10 mouse cellular contexts compared by ENCODE assay signal in the genomic region with DNA sequence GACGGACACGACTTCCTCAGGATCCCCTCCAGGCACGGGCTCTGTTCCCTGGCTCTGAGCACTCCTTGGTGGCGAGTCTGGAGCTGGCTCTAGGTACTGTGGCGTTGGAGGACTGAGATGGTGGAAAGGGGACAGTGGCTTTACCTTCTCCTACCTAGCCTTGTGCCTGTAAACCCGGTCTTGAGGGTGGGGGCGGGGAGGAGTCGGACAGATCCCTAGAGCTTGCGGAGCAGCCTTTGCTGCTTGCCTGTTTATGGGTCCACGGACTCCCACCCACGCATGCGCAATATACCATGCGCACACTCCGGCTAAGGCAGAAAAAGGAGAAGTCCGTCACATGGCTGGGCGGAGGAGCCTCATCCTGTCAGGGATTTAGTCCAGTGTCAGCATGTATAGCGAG. TPM values are rescaled to one million over a fixed set of nuclear protein-coding genes. Genes with fewer than 3 reads are reported as not detected.
A peak's percentile ranks its signal among the peaks of the same experiment; 100 is the strongest.
DNase-seq lines count a peak whose midpoint lies in the region; ATAC-seq and TF ChIP-seq lines count a peak whose summit lies in the region.
"Had no signal": no experiment of that assay in that cellular context is flagged by ENCODE, and none has a peak within 500 bp of the region (broad histone marks: within the 10 kb centered on the region; RNA-seq: fewer than 3 reads in every experiment).

No protein-coding gene starts in this region.

- 0 out of 2 replicates have a peak, but pooled peaks have one; percentile 42 for ATAC-seq in kidney, embryonic 16.5 days (ENCODE audit: low FRiP score, low TSS enrichment)
- ATAC-seq in kidney, embryonic 14.5 days (ENCODE audit: low FRiP score, low TSS enrichment): no peak
- no peak for ATAC-seq in erythroblast, adult 5-6 weeks (replicated peaks; ENCODE audit: low FRiP score, poor library complexity, severe bottlenecking)

- H3K4me1 ChIP-seq in kidney, embryonic 16.5 days (ENCODE audit: insufficient read depth, low read length): peaks cover 8% of the 10 kb centered on the region; the same call in 1 of the 2 replicates
- H3K4me1 ChIP-seq in kidney, embryonic 14.5 days (ENCODE audit: control insufficient read depth, insufficient read depth, low read length): no peaks in the 10 kb centered on the region
- no peaks in the 10 kb centered on the region; the same call in 1 of the 2 replicates for H3K4me1 ChIP-seq in bone marrow, adult 2 months (ENCODE audit: control insufficient read depth, insufficient read depth, low read length)

- WGBS in kidney, embryonic 16.5 days: 61% methylated on average over 17 of the region's 17 CpGs
- 65% methylated on average over 17 of the region's 17 CpGs for WGBS in kidney, embryonic 14.5 days
- 5% methylated on average over 17 of the region's 17 CpGs for WGBS in bone marrow, adult 2 months

- H3K27ac ChIP-seq in kidney, embryonic 16.5 days (ENCODE audit: low read length): 0 out of 2 replicates have a peak overlapping the region, but pooled peaks have one; percentile 2
- H3K27ac ChIP-seq in kidney, embryonic 14.5 days (ENCODE audit: low read depth, low read length): no peak overlapping the region
- no peak overlapping the region for H3K27ac ChIP-seq in bone marrow, adult 2 months (ENCODE audit: control insufficient read depth, insufficient read depth, low read depth, low read length, poor library complexity)
- H3K27ac ChIP-seq: neural tube, embryonic 13.5 days had no signal

- intact Hi-C loops in heart, postnatal 36 days (cut with DNase I): loop anchor here (5.0 kb wide), 1 partner anchor 81 kb away; no protein-coding TSS in a partner anchor

- no peaks in the 10 kb centered on the region for H3K36me3 ChIP-seq in kidney, embryonic 16.5 days (ENCODE audit: insufficient read depth, low read length)
- H3K36me3 ChIP-seq in kidney, embryonic 14.5 days (ENCODE audit: control insufficient read depth, insufficient read depth, low read length): no peaks in the 10 kb centered on the region
- H3K36me3 ChIP-seq: neural tube, embryonic 13.5 days had no signal

- TF ChIP-seq CTCF in bone marrow, adult 2 months (IDR thresholded peaks at IDR 0.05; ENCODE audit: control insufficient read depth, insufficient read depth, low read length): no peak

- no peaks in the 10 kb centered on the region for H3K27me3 ChIP-seq in kidney, embryonic 16.5 days (ENCODE audit: insufficient read depth, low read length)
- no peaks in the 10 kb centered on the region for H3K27me3 ChIP-seq in kidney, embryonic 14.5 days (ENCODE audit: control insufficient read depth, insufficient read depth, low read length)
- H3K27me3 ChIP-seq: neural tube, embryonic 13.5 days had no signal

- DNase-seq in heart, postnatal 36 days: peak; percentile 35 to 39
- DNase-seq in lung, postnatal 4 days: peak; percentile 58 to 69
- no peak for DNase-seq in cerebellum, adult 9-10 months
- no peak for DNase-seq in cerebellum, adult 8-10 months

- 0 out of 2 replicates have a peak overlapping the region, but pooled peaks have one; percentile 9 for H3K9ac ChIP-seq in kidney, embryonic 16.5 days (replicated peaks; ENCODE audit: low read length)
- no peak overlapping the region for H3K9ac ChIP-seq in kidney, embryonic 14.5 days (ENCODE audit: low read depth, low read length)
- H3K9ac ChIP-seq: neural tube, embryonic 13.5 days had no signal

- H3K4me3 ChIP-seq in kidney, embryonic 16.5 days (ENCODE audit: low read length): no peak overlapping the region
- no peak overlapping the region for H3K4me3 ChIP-seq in kidney, embryonic 14.5 days (ENCODE audit: low read length)
- H3K4me3 ChIP-seq in bone marrow, adult 2 months (replicated peaks; ENCODE audit: control insufficient read depth, low read depth, low read length): peak overlapping the region; percentile 52
- H3K4me3 ChIP-seq: neural tube, embryonic 13.5 days had no signal

- H3K4me2 ChIP-seq in kidney, embryonic 16.5 days (replicated peaks; ENCODE audit: low read depth, low read length): no peak overlapping the region
- H3K4me2 ChIP-seq in kidney, embryonic 14.5 days (replicated peaks; ENCODE audit: low read depth, low read length): no peak overlapping the region
- H3K4me2 ChIP-seq: neural tube, embryonic 13.5 days had no signal

- TF ChIP-seq POLR2A in bone marrow, adult 2 months (IDR thresholded peaks at IDR 0.05; ENCODE audit: borderline replicate concordance, control insufficient read depth, low read depth, low read length): no peak

- no peaks in the 10 kb centered on the region for H3K9me3 ChIP-seq in kidney, embryonic 16.5 days (ENCODE audit: low read length)
- H3K9me3 ChIP-seq in kidney, embryonic 14.5 days (ENCODE audit: control insufficient read depth, low read length): no peaks in the 10 kb centered on the region
- H3K9me3 ChIP-seq: neural tube, embryonic 13.5 days had no signal

RNA-seq across cellular contexts. Expression of a gene that starts 13.9 kb away (rescaled TPM):
- polyA plus RNA-seq in kidney, embryonic 16.5 days (2015; fragmentation: Nextera tagmentation; extraction: Ambion mirVana): 0.29 TPM in 1 of 2 replicates, not detected in the other
- 0.30 and 0.50 TPM in 2 replicates for polyA plus RNA-seq in kidney, embryonic 14.5 days (2014; fragmentation: Nextera tagmentation; extraction: Ambion mirVana)
- not detected in 2 replicates for polyA plus RNA-seq in bone marrow, adult 2 months (2011; ENCODE audit: insufficient read depth, insufficient read length, low replicate concordance, missing spikeins)
- not detected for total RNA-seq in heart, postnatal 36 days (2021)
- total RNA-seq in erythroblast, adult 5-6 weeks (2015; ENCODE audit: low replicate concordance): not detected in 2 replicates
- total RNA-seq in erythroblast, adult 5-6 weeks (2017; ENCODE audit: low replicate concordance): not detected in 2 replicates
- total RNA-seq: heart, postnatal 14 days had no signal

RNA-seq across cellular contexts. Expression of a gene that starts 42.1 kb away (rescaled TPM):
- 0.55 and 0.86 TPM in 2 replicates for polyA plus RNA-seq in kidney, embryonic 16.5 days (2015; fragmentation: Nextera tagmentation; extraction: Ambion mirVana)
- polyA plus RNA-seq in kidney, embryonic 14.5 days (2014; fragmentation: Nextera tagmentation; extraction: Ambion mirVana): 0.64 and 1.1 TPM in 2 replicates
- not detected in 2 replicates for polyA plus RNA-seq in bone marrow, adult 2 months (2011; ENCODE audit: insufficient read depth, insufficient read length, low replicate concordance, missing spikeins)
- total RNA-seq in heart, postnatal 36 days (2021): under 1 TPM; 0.24 to 0.47 TPM
- not detected in 2 replicates for total RNA-seq in erythroblast, adult 5-6 weeks (2015; ENCODE audit: low replicate concordance)
- total RNA-seq in erythroblast, adult 5-6 weeks (2017; ENCODE audit: low replicate concordance): not detected in 2 replicates

Comparison
In these comparisons a context has a peak if more than half of its experiments do, and no peak if none do; other contexts are left out.
1. DNase-seq: peak in heart, postnatal 36 days (2 of 2) and lung, postnatal 4 days (2 of 2); none in cerebellum, adult 9-10 months (single experiment) and cerebellum, adult 8-10 months (single experiment).